15 mouse cellular contexts compared by ENCODE assay signal in the genomic region with DNA sequence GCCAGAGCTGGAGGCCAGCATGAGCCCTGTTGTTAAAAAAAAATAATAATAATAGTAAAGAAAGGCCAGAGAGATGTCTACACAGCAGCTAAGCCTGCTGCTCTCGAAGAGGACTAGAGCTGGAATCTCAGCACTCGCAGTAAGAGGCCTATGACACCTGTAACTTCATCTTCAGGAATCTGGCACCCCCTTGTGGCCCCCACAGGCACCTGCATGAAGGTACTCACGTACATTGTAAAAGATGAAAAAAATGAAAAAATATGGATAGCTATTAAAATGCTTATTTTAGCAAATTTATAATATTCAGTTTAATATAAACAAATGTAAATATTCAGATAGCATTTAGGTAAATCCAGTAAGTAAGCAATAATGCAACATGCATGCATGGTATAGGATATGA. TPM values are rescaled to one million over a fixed set of nuclear protein-coding genes. Genes with fewer than 3 reads are reported as not detected.
DNase-seq lines count a peak whose midpoint lies in the region; ATAC-seq and TF ChIP-seq lines count a peak whose summit lies in the region.
"Had no signal": no experiment of that assay in that cellular context is flagged by ENCODE, and none has a peak within 500 bp of the region (broad histone marks: within the 10 kb centered on the region; RNA-seq: fewer than 3 reads in every experiment).

No protein-coding gene starts in this region.

- no peak for DNase-seq in kidney, adult 2 months
- DNase-seq in kidney, postnatal 10 days: no peak
- DNase-seq in thymus, adult 2 months: peak; percentile 12
- no peak for DNase-seq in thymus, postnatal 25 days
- peak; percentile 20 for DNase-seq in NIH3T3 (ENCODE audit: low read depth)
- DNase-seq in natural killer cell, adult 2 months (ENCODE audit: low spot score in 2 of 2): no peak
- DNase-seq in hindbrain, embryonic 14.5 days (ENCODE audit: low spot score): no peak
- DNase-seq: cerebellum, adult 18-20 months; kidney, adult 11 months; lung, postnatal 10 days; right cerebral cortex, adult 18-20 months had no signal

- no peak for ATAC-seq in hindbrain, embryonic 14.5 days (ENCODE audit: low FRiP score)

- no peak overlapping the region for H3K4me2 ChIP-seq in hindbrain, embryonic 14.5 days (replicated peaks)
- H3K4me2 ChIP-seq: embryonic facial prominence, embryonic 12.5 days had no signal

- no peak overlapping the region for H3K27ac ChIP-seq in kidney, adult 2 months (ENCODE audit: insufficient read depth, low read depth, low read length)
- H3K27ac ChIP-seq in thymus, adult 2 months (ENCODE audit: control insufficient read depth, insufficient read depth, low read length): no peak overlapping the region
- H3K27ac ChIP-seq in small intestine, adult 2 months (ENCODE audit: insufficient read depth, low read depth, low read length): no peak overlapping the region
- no peak overlapping the region for H3K27ac ChIP-seq in hindbrain, embryonic 14.5 days
- H3K27ac ChIP-seq: embryonic facial prominence, embryonic 12.5 days had no signal

- peak; percentile 44 for TF ChIP-seq CTCF in kidney, adult 2 months (conservative IDR thresholded peaks at IDR 0.05; ENCODE audit: insufficient read depth, insufficient read length, low read depth, low read length)
- no peak for TF ChIP-seq CTCF in thymus, adult 2 months (IDR thresholded peaks at IDR 0.05; ENCODE audit: borderline replicate concordance, control insufficient read depth, extremely low read depth, insufficient read depth, low read length, poor library complexity)
- TF ChIP-seq CTCF in small intestine, adult 2 months (IDR thresholded peaks at IDR 0.05; ENCODE audit: extremely low read depth, insufficient read length, insufficient replicate concordance, low read depth, low read length): peak; percentile 50; the same call in 1 of the 2 replicates

- H3K36me3 ChIP-seq in kidney, adult 2 months (ENCODE audit: control insufficient read depth, insufficient read depth, low read length): no peaks in the 10 kb centered on the region
- H3K36me3 ChIP-seq in thymus, adult 2 months (ENCODE audit: control insufficient read depth, insufficient read depth, low read length): no peaks in the 10 kb centered on the region
- H3K36me3 ChIP-seq in small intestine, adult 2 months (ENCODE audit: control insufficient read depth, insufficient read depth, low read length): peaks cover 2% of the 10 kb centered on the region; the same call in 1 of the 2 replicates
- peaks cover 14% of the 10 kb centered on the region for H3K36me3 ChIP-seq in hindbrain, embryonic 14.5 days (replicated peaks; ENCODE audit: control insufficient read depth, insufficient read depth)

- no peaks in the 10 kb centered on the region for H3K4me1 ChIP-seq in kidney, adult 2 months (ENCODE audit: control insufficient read depth, insufficient read depth, low read length)
- H3K4me1 ChIP-seq in thymus, adult 2 months (replicated peaks; ENCODE audit: control insufficient read depth, insufficient read depth, low read length): peaks cover 10% of the 10 kb centered on the region
- H3K4me1 ChIP-seq in small intestine, adult 2 months (ENCODE audit: control insufficient read depth, insufficient read depth, insufficient read length, low read length): peaks cover 5% of the 10 kb centered on the region; the same call in 1 of the 2 replicates
- H3K4me1 ChIP-seq in hindbrain, embryonic 14.5 days (replicated peaks; ENCODE audit: control insufficient read depth, insufficient read depth, low read length): 0 out of 2 replicates have a peak, but pooled peaks cover 4% of the 10 kb centered on the region
- H3K4me1 ChIP-seq: embryonic facial prominence, embryonic 12.5 days had no signal

- H3K9me3 ChIP-seq in hindbrain, embryonic 14.5 days (ENCODE audit: control insufficient read depth, low read length): no peaks in the 10 kb centered on the region
- H3K9me3 ChIP-seq: embryonic facial prominence, embryonic 12.5 days had no signal

- no peak for TF ChIP-seq POLR2A in kidney, adult 2 months (IDR thresholded peaks at IDR 0.05; ENCODE audit: low read depth, low read length)
- TF ChIP-seq POLR2A in thymus, adult 2 months (IDR thresholded peaks at IDR 0.05; ENCODE audit: control insufficient read depth, extremely low read depth, insufficient read depth, low read length, poor library complexity): no peak
- no peak for TF ChIP-seq POLR2A in small intestine, adult 2 months (IDR thresholded peaks at IDR 0.05; ENCODE audit: low read depth, low read length)

- no peak overlapping the region for H3K4me3 ChIP-seq in kidney, adult 2 months (ENCODE audit: insufficient read depth, low read depth, low read length)
- H3K4me3 ChIP-seq in thymus, adult 2 months (ENCODE audit: control insufficient read depth, insufficient read depth, low read length): no peak overlapping the region
- H3K4me3 ChIP-seq in small intestine, adult 2 months (ENCODE audit: low read depth, low read length): no peak overlapping the region
- no peak overlapping the region for H3K4me3 ChIP-seq in hindbrain, embryonic 14.5 days (replicated peaks; ENCODE audit: low read length)
- H3K4me3 ChIP-seq: embryonic facial prominence, embryonic 12.5 days; myocyte had no signal

- H3K9ac ChIP-seq in hindbrain, embryonic 14.5 days: no peak overlapping the region
- H3K9ac ChIP-seq: embryonic facial prominence, embryonic 12.5 days had no signal

- WGBS in kidney, adult 2 months: 99% methylated on average over 3 of the region's 3 CpGs
- 97% methylated on average over 3 of the region's 3 CpGs for WGBS in thymus, adult 2 months
- WGBS in small intestine, adult 2 months: 96% methylated on average over 3 of the region's 3 CpGs
- 97% methylated on average over 3 of the region's 3 CpGs for WGBS in hindbrain, embryonic 14.5 days

- H3K27me3 ChIP-seq in kidney, adult 2 months (replicated peaks; ENCODE audit: control insufficient read depth, insufficient read depth, low read length): no peaks in the 10 kb centered on the region
- H3K27me3 ChIP-seq in thymus, adult 2 months (ENCODE audit: control insufficient read depth, insufficient read depth, low read length): no peaks in the 10 kb centered on the region
- H3K27me3 ChIP-seq in small intestine, adult 2 months (ENCODE audit: control insufficient read depth, insufficient read depth, low read length): no peaks in the 10 kb centered on the region
- no peaks in the 10 kb centered on the region for H3K27me3 ChIP-seq in hindbrain, embryonic 14.5 days (ENCODE audit: control insufficient read depth, insufficient read depth, low read length)
- H3K27me3 ChIP-seq: embryonic facial prominence, embryonic 12.5 days had no signal

RNA-seq across cellular contexts. Expression of a gene that starts 44.9 kb away (rescaled TPM):
- not detected in 2 replicates for polyA plus RNA-seq in kidney, adult 2 months (2012; rRNA removed)
- polyA plus RNA-seq in thymus, adult 2 months (2012; rRNA removed): not detected in 2 replicates
- polyA plus RNA-seq in small intestine, adult 2 months (2012; rRNA removed): not detected in 2 replicates
- polyA plus RNA-seq in hindbrain, embryonic 14.5 days (2014; fragmentation: Nextera tagmentation; extraction: Ambion mirVana): not detected in 2 replicates
- polyA plus RNA-seq: embryonic facial prominence, embryonic 12.5 days; stomach, embryonic 16.5 days had no signal

RNA-seq across cellular contexts. Expression of a gene that starts 58.4 kb away (rescaled TPM):
- polyA plus RNA-seq in kidney, adult 2 months (2012; rRNA removed): not detected in 2 replicates
- not detected in 2 replicates for polyA plus RNA-seq in thymus, adult 2 months (2012; rRNA removed)
- polyA plus RNA-seq in small intestine, adult 2 months (2012; rRNA removed): not detected in 2 replicates
- not detected in 2 replicates for polyA plus RNA-seq in hindbrain, embryonic 14.5 days (2014; fragmentation: Nextera tagmentation; extraction: Ambion mirVana)
- polyA plus RNA-seq: embryonic facial prominence, embryonic 12.5 days; stomach, embryonic 16.5 days had no signal

Comparison
In these comparisons a context has a peak if more than half of its experiments do, and no peak if none do; other contexts are left out.
1. DNase-seq: peak in thymus, adult 2 months (single experiment) and NIH3T3 (single experiment); none in kidney, adult 2 months (single experiment), kidney, postnatal 10 days (single experiment), thymus, postnatal 25 days (single experiment), natural killer cell, adult 2 months (0 of 2) and hindbrain, embryonic 14.5 days (single experiment).